Mouse (Mus musculus) liver, adult 2 months (tissue): Measurements from ENCODE around the gene Cyth1.

Experiments used
- CTCF ChIP-seq: fragments of 200-500 bp; IDR thresholded peaks from 2 replicates; pipeline ENCODE4 v1.5.1; 2011; ENCODE audit warnings: low read depth, low read length, control low read depth
- POLR2A ChIP-seq: fragments of 200-500 bp; IDR thresholded peaks from 2 replicates; pipeline ENCODE4 v1.6.1; 2011; ENCODE audit warnings: low read length, control low read depth; ENCODE audit not compliant: insufficient read depth; ENCODE audit errors: extremely low read depth

DNA sequence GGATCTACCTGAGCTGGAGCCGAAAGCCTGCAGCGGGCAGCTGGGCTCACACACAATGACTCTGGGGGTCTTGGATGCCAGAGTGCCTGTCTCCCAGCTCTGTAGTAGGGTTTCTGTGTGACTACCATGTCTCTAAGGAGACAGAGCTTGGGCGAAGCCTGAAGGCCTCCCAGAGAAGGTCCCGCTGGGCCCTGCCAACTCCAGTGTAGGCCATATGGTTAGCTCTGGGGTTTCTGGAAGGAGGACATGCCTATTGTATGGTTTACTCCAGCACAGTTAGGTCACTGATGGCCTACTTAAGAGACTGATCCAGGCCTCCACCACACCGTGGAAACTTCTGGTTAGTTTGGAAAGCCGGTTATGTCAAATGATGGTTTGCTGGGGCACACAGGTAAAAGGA, 110.0 kb downstream of the Cyth1 start:
- TF ChIP-seq CTCF (no peak), POLR2A (no peak)
